Mouse (Mus musculus): ENCODE measurements around the gene Fyb2.

GRCm38 (mm10) chr4:104929165-104929564 lies 15.9 kb downstream of the Fyb2 start:
- no peak for TF ChIP-seq CTCF (IDR thresholded peaks at IDR 0.05; ENCODE audit: control insufficient read depth, insufficient read depth, insufficient replicate concordance, low read depth, low read length)
- no peak for TF ChIP-seq POLR2A (IDR thresholded peaks at IDR 0.05; ENCODE audit: control insufficient read depth, low read depth, low read length)

Data from testis, adult 2 months (tissue).